Mouse (Mus musculus) embryonic facial prominence, embryonic 11.5 days (tissue): ENCODE measurements around the gene Plekhm3. TPM values are rescaled to one million over a fixed set of nuclear protein-coding genes. Genes with fewer than 3 reads are reported as not detected.
A peak's percentile ranks its signal among the peaks of the same experiment; 100 is the strongest.

ENCODE experiments used
- ATAC-seq: fragments of 200-750 bp; cut with Nextera tagmentation; replicated peaks from 2 replicates; pipeline ENCODE4 v1.8.0; 2017; ENCODE audit warnings: low read depth; ENCODE audit not compliant: insufficient number of reproducible peaks, low FRiP score, low TSS enrichment
- DNase-seq: peaks from one replicate; pipeline ENCODE4 v3.0.0-alpha.2; 2015; ENCODE audit warnings: low spot score
- H3K27ac ChIP-seq: fragments of 300-500 bp; sonication (generic); replicated peaks from 2 replicates; pipeline ENCODE4 v1.5.1; 2014; ENCODE audit warnings: mild to moderate bottlenecking, low read depth, low read length, control low read depth
- H3K27me3 ChIP-seq: fragments of 300-500 bp; sonication (generic); 2 replicates; pipeline ENCODE4 v1.6.1; 2014; ENCODE audit warnings: mild to moderate bottlenecking, low read length, moderate library complexity, mixed read lengths; ENCODE audit not compliant: control insufficient read depth, insufficient read depth
- H3K36me3 ChIP-seq: fragments of 300-500 bp; sonication (generic); replicated peaks from 2 replicates; pipeline ENCODE4 v1.6.1; 2014; ENCODE audit warnings: low read depth, mild to moderate bottlenecking, low read length, moderate library complexity, mixed read lengths; ENCODE audit not compliant: control insufficient read depth, insufficient read depth
- H3K4me1 ChIP-seq: fragments of 300-500 bp; sonication (generic); 2 replicates; pipeline ENCODE4 v1.6.1; 2014; ENCODE audit warnings: low read length, mixed read lengths; ENCODE audit not compliant: control insufficient read depth, insufficient read depth
- H3K4me2 ChIP-seq: fragments of 300-500 bp; sonication (generic); 2 replicates; pipeline ENCODE4 v1.6.1; 2014; ENCODE audit warnings: low read depth, mild to moderate bottlenecking, control low read depth, low read length, moderate library complexity
- H3K4me3 ChIP-seq: fragments of 300-500 bp; sonication (generic); 2 replicates; pipeline ENCODE4 v1.5.1; 2014; ENCODE audit warnings: low read depth, low read length, control low read depth
- H3K9ac ChIP-seq: fragments of 300-500 bp; sonication (generic); replicated peaks from 2 replicates; pipeline ENCODE4 v1.6.1; 2014; ENCODE audit warnings: mild to moderate bottlenecking, control low read depth, low read length
- H3K9me3 ChIP-seq: fragments of 300-500 bp; sonication (generic); replicated peaks from 2 replicates; pipeline ENCODE4 v1.6.1; 2016; ENCODE audit warnings: mild to moderate bottlenecking, low read length, inconsistent platforms, mixed read lengths; ENCODE audit not compliant: control insufficient read depth
- WGBS: fragments of 180-500 bp; shearing (Covaris S2); extraction: QIAGEN DNeasy Blood & Tissue Kit; methylation state at CpG from one replicate; pipeline ENCODE4 v1.1.7; 2014; 5-methylcytosine and 5-hydroxymethylcytosine counted together
- polyA plus RNA-seq: library from polyadenylated mRNA; unstranded; fragments of >200 nt; fragmentation: Nextera tagmentation; extraction: Ambion mirVana; gene quantifications from 2 replicates; pipeline ENCODE4 v1.2.1, GENCODE M21; 2014

Plekhm3 gene
- polyA plus RNA-seq, 1 experiment from 2014 or later = 6.0 TPM

DNA sequence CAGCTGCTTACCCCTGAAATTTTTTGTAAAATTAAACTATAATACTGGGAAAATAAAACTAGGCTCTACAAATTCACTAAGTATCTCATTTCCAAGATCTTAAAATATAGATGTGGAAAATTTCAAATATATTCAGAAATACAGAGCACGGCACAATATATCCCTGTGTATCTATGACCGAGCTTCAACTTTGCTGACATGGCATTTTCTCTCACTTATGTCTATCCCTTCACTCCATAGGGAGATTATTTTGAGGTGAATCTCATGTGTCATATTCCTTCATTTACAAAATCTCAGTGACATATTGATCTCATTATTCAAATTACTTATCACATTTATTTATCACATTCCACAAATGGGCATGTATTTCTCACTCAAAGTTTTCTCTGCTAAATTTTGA, 143.4 kb downstream of the Plekhm3 start:
- Histone ChIP-seq H3K36me3 (no peaks in the 10 kb centered on the region), H3K4me3 (no peak overlapping the region), H3K27ac (no peak overlapping the region), H3K4me1 (no peaks in the 10 kb centered on the region), H3K27me3 (no peaks in the 10 kb centered on the region), H3K9me3 (no peaks in the 10 kb centered on the region), H3K9ac (no peak overlapping the region), H3K4me2 (no peak overlapping the region)
- ATAC-seq (no peak), DNase-seq (no peak)
- 98% methylated on average over 2 of the region's 2 CpGs for WGBS

DNA sequence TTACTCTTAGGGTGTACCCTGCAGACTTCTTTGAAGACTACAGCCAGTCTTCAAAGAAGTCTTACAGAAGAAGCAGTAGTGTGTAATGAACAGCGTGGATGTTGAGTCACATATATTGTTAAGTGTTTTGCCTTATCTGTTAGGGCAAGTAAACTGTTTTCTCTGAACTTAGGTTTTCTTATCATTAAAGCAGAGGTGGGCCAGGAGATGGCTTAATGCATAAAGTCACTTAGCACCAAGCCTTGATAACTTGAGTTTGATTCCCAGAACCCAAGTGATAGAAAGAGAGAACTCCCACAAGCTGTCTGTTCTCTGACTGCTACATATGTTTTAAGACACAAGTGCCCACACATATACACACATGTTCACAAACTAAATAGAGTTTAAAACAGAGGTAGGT, 144.7 kb downstream of the Plekhm3 start:
- ATAC-seq (no peak), DNase-seq (no peak)
- no peak overlapping the region for H3K4me2 ChIP-seq
- no peak overlapping the region for H3K4me3 ChIP-seq
- no peak overlapping the region for H3K27ac ChIP-seq
- H3K36me3 ChIP-seq = no peaks in the 10 kb centered on the region
- H3K9ac ChIP-seq = no peak overlapping the region
- H3K4me1 ChIP-seq = no peaks in the 10 kb centered on the region
- H3K27me3 ChIP-seq = no peaks in the 10 kb centered on the region
- 88% methylated on average over 1 of the region's 1 CpGs for WGBS
- no peaks in the 10 kb centered on the region for H3K9me3 ChIP-seq

DNA sequence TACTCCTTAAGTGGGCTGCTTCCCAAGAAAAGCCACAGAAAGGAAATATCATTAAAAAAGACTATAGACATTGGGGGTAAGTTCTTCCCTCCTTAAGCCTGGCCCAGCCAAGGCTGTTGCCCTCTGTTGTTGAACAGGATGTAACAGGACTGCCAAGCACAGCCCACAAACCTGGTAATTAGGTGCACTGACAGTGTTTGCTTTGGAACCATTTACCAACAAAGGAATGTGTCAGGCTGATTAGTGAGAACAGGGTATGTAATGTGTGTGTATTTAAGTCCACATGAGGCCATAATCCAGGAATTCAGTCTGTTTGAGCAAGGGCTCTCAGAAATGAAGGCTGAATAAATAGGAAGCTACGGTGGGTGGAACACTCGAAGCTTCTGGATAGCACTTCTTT, 147.5 kb downstream of the Plekhm3 start:
- H3K9ac ChIP-seq = no peak overlapping the region
- no peaks in the 10 kb centered on the region for H3K36me3 ChIP-seq
- no peaks in the 10 kb centered on the region for H3K4me1 ChIP-seq
- no peak overlapping the region for H3K4me3 ChIP-seq
- no peak overlapping the region for H3K27ac ChIP-seq
- 54% methylated on average over 2 of the region's 2 CpGs for whole genome bisulfite sequencing
- ATAC-seq (no peak), DNase-seq (peak; percentile 23)
- H3K4me2 ChIP-seq = no peak overlapping the region
- H3K27me3 ChIP-seq = no peaks in the 10 kb centered on the region
- no peaks in the 10 kb centered on the region for H3K9me3 ChIP-seq

DNA sequence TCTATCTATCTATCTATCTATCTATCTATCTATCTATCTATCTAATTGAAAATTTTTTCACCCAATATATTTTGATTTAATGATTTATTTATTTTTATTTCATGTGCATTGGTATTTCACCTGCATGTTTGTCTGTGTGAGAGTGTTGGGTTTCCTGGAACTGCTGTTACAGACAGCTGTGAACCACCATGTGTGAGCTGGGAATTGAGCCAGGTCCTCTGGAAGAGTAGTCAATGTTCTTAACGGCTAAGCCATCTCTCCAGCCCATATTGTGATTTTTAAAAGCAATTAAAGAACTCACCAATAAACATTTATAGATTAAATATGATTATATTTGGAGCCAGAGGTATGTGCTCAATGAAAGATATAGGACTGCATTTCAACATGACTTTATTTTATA, 148.9 kb downstream of the Plekhm3 start:
- H3K27ac ChIP-seq = no peak overlapping the region
- no peak overlapping the region for H3K4me2 ChIP-seq
- WGBS = 81% methylated on average over 1 of the region's 1 CpGs
- no peaks in the 10 kb centered on the region for H3K36me3 ChIP-seq
- H3K9ac ChIP-seq = no peak overlapping the region
- no peaks in the 10 kb centered on the region for H3K9me3 ChIP-seq
- DNase-seq (no peak), ATAC-seq (no peak)
- no peaks in the 10 kb centered on the region for H3K4me1 ChIP-seq
- H3K27me3 ChIP-seq = no peaks in the 10 kb centered on the region
- H3K4me3 ChIP-seq = no peak overlapping the region

DNA sequence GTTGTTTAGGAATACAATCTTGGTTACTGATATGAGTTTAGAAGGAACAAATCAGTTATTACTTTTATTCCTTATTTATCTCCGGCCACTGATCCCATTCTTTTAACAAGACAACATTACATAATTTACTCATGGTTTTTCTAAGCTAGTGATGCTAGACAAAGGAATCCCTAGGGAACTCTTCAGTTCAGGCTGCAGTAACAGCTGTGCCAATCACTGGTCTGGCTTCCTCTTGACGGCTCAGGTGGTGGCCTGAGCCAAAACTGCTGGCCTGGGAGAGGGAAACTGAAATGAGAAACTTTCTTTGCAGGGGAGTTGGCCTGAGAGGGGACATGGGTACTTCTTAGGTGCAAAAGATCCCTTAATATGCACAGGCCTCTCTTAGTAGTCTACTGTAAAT, 151.4 kb downstream of the Plekhm3 start:
- no peak for DNase-seq
- no peak overlapping the region for H3K4me3 ChIP-seq
- 37% methylated on average over 2 of the region's 2 CpGs for WGBS

DNA sequence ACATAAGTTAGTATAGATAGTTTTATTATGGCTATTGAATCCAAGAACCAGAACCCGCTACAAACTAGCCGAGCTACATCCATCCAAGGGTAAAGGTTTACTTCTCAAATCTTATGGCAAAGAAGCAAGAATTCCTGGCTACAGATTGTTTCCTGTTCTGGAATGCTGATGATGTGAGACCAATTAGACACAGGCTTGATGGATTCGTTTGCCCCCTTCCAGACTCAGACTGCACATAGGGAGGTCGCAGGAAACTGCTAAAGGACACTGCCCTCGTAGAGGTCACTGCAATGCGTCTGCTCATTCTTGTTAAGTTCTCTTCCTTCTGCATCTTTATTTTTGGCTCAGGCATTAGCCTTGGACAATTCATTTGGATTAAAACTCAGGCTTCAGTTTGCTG, 154.0 kb downstream of the Plekhm3 start:
- 41% methylated on average over 6 of the region's 6 CpGs for WGBS
- no peak overlapping the region for H3K4me2 ChIP-seq
- H3K36me3 ChIP-seq = no peaks in the 10 kb centered on the region
- H3K27ac ChIP-seq = no peak overlapping the region
- ATAC-seq (no peak), DNase-seq (no peak)
- H3K9me3 ChIP-seq = no peaks in the 10 kb centered on the region
- H3K4me3 ChIP-seq = no peak overlapping the region
- no peak overlapping the region for H3K9ac ChIP-seq
- no peaks in the 10 kb centered on the region for H3K27me3 ChIP-seq
- H3K4me1 ChIP-seq = no peaks in the 10 kb centered on the region

More for the DNA sequence above, 151.4 kb downstream of the Plekhm3 start:
- Histone ChIP-seq H3K4me2 (no peak overlapping the region), H3K27ac (no peak overlapping the region), H3K9me3 (no peaks in the 10 kb centered on the region), H3K9ac (no peak overlapping the region), H3K36me3 (no peaks in the 10 kb centered on the region), H3K4me1 (no peaks in the 10 kb centered on the region), H3K27me3 (no peaks in the 10 kb centered on the region)
- ATAC-seq = no peak

DNA sequence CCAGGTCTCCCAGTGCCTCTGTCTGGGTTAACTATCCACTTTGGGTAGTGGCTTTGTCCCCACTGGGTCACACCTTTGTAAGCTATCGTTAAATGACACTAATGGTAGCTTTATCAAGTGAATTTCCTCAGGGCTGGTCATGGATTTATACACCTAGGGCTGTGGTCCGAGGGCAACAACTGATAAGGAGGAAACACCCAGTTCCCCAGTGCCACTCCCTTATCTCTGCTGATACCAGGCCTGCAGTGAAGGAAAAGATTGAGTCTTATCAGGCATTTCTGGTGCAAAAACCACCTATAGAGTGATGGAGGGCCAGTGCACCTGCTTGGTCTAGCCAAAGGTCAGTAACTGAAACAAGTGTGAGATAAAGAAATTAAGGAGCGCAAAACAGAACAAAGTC, 159.0 kb downstream of the Plekhm3 start:
- no peak overlapping the region for H3K4me3 ChIP-seq
- no peaks in the 10 kb centered on the region for H3K9me3 ChIP-seq
- no peak overlapping the region for H3K27ac ChIP-seq
- H3K9ac ChIP-seq = no peak overlapping the region
- WGBS = 93% methylated on average over 3 of the region's 3 CpGs
- no peak overlapping the region for H3K4me2 ChIP-seq
- no peaks in the 10 kb centered on the region for H3K36me3 ChIP-seq
- ATAC-seq (no peak), DNase-seq (no peak)
- no peaks in the 10 kb centered on the region for H3K27me3 ChIP-seq
- no peaks in the 10 kb centered on the region for H3K4me1 ChIP-seq

DNA sequence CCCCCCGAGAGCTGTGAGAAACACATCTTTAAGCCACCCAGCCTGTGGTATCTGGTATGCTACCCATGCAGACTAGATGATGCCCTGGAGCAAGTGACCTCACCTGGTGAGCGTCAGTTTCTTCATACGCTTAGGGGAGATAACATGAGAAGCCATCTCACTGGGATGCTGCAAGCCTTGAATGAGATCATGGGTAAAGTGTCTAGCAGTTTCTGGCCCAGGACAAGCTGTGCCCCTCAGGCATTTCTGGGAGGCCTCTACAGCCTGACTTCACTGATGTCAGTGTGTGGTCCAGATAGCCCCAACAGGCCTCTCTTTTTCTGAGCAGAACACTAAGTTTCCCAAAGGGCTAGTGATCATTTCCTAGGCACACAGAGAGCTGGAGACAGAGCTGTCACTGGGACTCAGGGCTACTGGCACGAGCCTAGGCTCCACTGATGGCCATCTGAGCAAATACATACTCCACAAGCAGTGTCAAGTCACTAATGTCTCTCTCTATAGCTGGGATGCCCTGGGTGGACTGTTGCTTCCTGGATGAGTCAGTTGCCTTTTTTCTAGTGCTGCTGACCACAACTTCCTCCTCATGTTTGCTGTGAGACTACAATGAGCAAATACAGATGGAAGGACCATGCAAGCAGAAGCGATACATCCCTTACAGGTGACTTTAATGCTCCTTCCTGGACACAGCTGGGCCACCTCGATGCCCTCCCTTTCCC, 159.6 kb downstream of the Plekhm3 start:
- H3K9ac ChIP-seq = no peak overlapping the region
- DNase-seq = no peak
- H3K27ac ChIP-seq = no peak overlapping the region
- H3K9me3 ChIP-seq = no peaks in the 10 kb centered on the region
- no peak overlapping the region for H3K4me2 ChIP-seq
- no peaks in the 10 kb centered on the region for H3K27me3 ChIP-seq
- no peak for ATAC-seq
- no peaks in the 10 kb centered on the region; the same call in 1 of the 2 replicates for H3K4me1 ChIP-seq
- WGBS = 78% methylated on average over 6 of the region's 6 CpGs
- H3K4me3 ChIP-seq = no peak overlapping the region
- no peaks in the 10 kb centered on the region for H3K36me3 ChIP-seq
